Mouse (Mus musculus): Measurements from ENCODE around the gene Tubb1.

Gene Tubb1

DNA sequence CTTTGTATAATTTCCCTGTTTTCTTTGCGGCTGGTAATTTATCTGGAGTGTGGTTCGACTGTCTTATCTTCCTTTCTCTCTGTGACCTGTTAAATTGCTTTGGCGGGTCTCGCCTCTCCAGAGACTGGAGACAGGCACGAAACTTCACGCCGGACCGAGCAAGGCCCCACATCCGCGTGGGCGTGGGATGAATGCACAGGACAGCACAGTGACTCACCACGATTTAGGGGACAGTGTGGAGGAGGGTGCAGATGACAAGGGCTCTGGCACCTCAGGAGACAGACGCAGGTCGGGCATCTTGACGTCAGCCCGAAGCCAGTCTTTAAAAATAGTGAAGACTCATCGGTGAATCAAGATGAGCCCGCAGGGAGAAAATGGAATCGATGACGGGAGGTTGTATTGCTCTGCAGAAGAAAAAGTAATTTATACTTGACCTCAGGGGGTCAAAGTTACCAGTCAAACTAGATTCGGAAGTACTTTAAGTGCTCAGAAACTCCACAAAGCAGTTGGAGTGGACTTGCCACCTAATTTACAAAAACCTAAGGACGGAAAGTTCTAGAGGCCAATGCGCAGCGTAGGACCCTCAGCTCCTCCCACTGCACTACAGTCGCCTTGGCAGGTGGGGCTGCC, 52.5 kb downstream of the Tubb1 start:
- peak; percentile 3 to 17 for DNase-seq (ENCODE audit: low spot score in 2 of 2)

Measured in frontal cortex, postnatal 36 days (tissue).